Mouse (Mus musculus) heart, adult 2 months (tissue): Measurements from ENCODE around the gene Ucma. TPM values are rescaled to one million over a fixed set of nuclear protein-coding genes. Genes with fewer than 3 reads are reported as not detected.

Experiments
- DNase-seq, 2 experiments: peaks; one replicate each; pipeline ENCODE4 v3.0.0; 2021
- H3K27ac ChIP-seq: fragments of 200-600 bp; 2 replicates; pipeline ENCODE4 v1.8.1; 2022
- H3K27me3 ChIP-seq: fragments of 200-500 bp; 2 replicates; pipeline ENCODE4 v1.6.1; 2012; ENCODE audit warnings: mild to moderate bottlenecking, low read length, inconsistent platforms, mixed read lengths; ENCODE audit not compliant: control insufficient read depth, insufficient read depth
- H3K36me3 ChIP-seq: fragments of 200-500 bp; 2 replicates; pipeline ENCODE4 v1.6.1; 2012; ENCODE audit warnings: low read length, inconsistent platforms; ENCODE audit not compliant: control insufficient read depth, insufficient read depth
- H3K4me1 ChIP-seq: fragments of 200-500 bp; 2 replicates; pipeline ENCODE4 v1.6.1; 2011; ENCODE audit warnings: low read length; ENCODE audit not compliant: control insufficient read depth, insufficient read depth
- H3K4me3 ChIP-seq: fragments of 200-600 bp; 2 replicates; pipeline ENCODE4 v1.8.1; 2022
- H3K79me2 ChIP-seq: fragments of 200-500 bp; replicated peaks from 2 replicates; pipeline ENCODE4 v1.6.1; 2012; ENCODE audit warnings: mild to moderate bottlenecking, inconsistent platforms, low read length, moderate library complexity, mixed read lengths; ENCODE audit not compliant: control insufficient read depth, insufficient read depth
- H3K9ac ChIP-seq: fragments of 200-500 bp; 2 replicates; pipeline ENCODE4 v1.6.1; 2012; ENCODE audit warnings: low read depth, mild to moderate bottlenecking, control low read depth, inconsistent platforms, low read length, mixed read lengths
- CTCF ChIP-seq: fragments of 200-600 bp; IDR thresholded peaks from 2 replicates; pipeline ENCODE4 v1.8.1; 2022; ENCODE audit warnings: antibody characterized with exemption, mild to moderate bottlenecking, moderate library complexity
- EP300 ChIP-seq: fragments of 200-500 bp; IDR thresholded peaks from 2 replicates; pipeline ENCODE4 v1.6.1; 2011; ENCODE audit warnings: low read depth, low read length, control low read depth; ENCODE audit not compliant: insufficient read depth
- POLR2A ChIP-seq: fragments of 200-500 bp; IDR thresholded peaks from 2 replicates; pipeline ENCODE4 v1.6.1; 2011; ENCODE audit warnings: mild to moderate bottlenecking, low read depth, low read length, control low read depth; ENCODE audit not compliant: insufficient read depth
- WGBS: fragments of 180-500 bp; shearing (Covaris S2); methylation state at CpG from one replicate; pipeline ENCODE4 v1.1.7; 2018; 5-methylcytosine and 5-hydroxymethylcytosine counted together
- intact Hi-C: fragments of 180-260 bp; cut with DNase I; formaldehyde crosslinking; loops from one replicate; pipeline ENCODE4 v1.15.1; 2025
- polyA plus RNA-seq: library from polyadenylated mRNA; depleted of rRNA; stranded (reverse); fragments of >200 nt; gene quantifications from 2 replicates; pipeline ENCODE4 v1.2.3, GENCODE M21; 2012
- total RNA-seq, 2 experiments: library from RNA; stranded (reverse); gene quantifications; 2 replicates each; pipeline ENCODE4 v1.2.3; 2021

Ucma gene
- total and polyA plus RNA-seq, 3 experiments, result 1.4 TPM; not detected in 2

DNA sequence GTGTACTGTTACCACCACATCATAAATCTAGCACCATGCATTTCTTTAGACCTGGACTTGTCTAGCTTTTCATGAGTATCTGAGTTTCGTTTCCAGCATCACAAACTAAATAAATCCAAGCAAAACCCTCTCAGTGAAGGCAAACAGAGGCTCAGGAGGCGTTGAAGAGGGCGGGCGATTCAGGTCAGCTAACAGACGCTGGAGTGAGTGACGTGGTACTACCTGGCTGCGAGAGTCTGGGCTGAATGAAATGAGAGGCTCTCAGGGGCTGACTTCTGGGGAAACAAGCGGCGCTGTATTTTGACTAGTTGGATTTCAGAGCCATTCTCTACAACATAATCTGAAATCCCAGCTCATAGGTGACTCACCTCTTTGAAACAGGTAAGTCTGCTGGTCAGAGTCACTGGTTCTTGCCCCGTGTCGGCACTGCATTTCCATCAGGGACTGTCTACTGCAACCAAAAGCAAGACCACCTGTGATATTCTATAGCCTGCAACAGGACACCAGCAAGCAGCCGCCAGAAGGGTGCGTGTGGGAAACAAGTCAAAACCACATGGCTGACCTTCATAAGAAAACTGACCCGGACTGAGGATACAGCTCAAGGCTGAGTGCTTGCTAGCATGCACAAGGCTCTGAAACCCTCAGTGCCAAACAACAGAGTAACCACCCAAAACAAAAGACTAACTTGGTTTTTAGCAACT lies 47.9 kb downstream of the Ucma start:
- TF ChIP-seq POLR2A, result no peak
- Histone ChIP-seq H3K36me3 (no peaks in the 10 kb centered on the region; the same call in 1 of the 2 replicates), H3K9ac (no peak overlapping the region), H3K4me3 (no peak overlapping the region), H3K27me3 (no peaks in the 10 kb centered on the region), H3K79me2 (no peaks in the 10 kb centered on the region), H3K27ac (no peak overlapping the region), H3K4me1 (no peaks in the 10 kb centered on the region)
- DNase-seq, result no peak
- 86% methylated on average over 14 of the region's 14 CpGs for WGBS
- intact Hi-C loops, result no loop called here

DNA sequence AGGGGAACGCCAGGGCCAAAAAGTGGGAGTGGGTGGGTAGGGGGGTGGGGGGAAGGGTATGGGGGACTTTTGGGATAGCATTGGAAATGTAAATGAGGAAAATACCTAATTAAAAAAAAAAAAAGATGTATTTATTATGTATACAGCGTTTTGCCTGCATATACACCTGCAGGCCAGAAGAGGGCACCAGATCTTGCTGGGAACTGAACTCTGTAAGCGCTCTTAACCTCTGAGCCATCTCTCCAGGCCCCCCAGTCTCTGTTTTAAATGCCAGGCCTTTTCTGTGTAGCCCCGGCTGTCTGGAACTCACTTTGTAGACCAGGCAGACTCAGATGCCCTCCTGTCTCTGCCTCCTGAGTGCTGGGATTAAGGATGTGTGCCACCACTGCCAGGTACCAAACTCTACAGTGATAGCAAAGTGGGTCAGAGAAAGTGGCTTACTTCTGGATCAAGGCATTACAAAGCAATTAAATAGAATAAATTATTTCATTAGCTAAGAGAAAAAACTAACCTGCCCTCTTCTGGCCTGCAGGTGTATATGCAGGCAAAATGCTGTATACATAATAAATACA lies 49.3 kb downstream of the Ucma start:
- no peaks in the 10 kb centered on the region; the same call in 1 of the 2 replicates for H3K36me3 ChIP-seq
- no peaks in the 10 kb centered on the region for H3K27me3 ChIP-seq
- no peaks in the 10 kb centered on the region for H3K4me1 ChIP-seq
- no peak overlapping the region for H3K9ac ChIP-seq
- intact Hi-C loops, result no loop called here
- DNase-seq, result no peak
- H3K27ac ChIP-seq, result no peak overlapping the region
- no peaks in the 10 kb centered on the region for H3K79me2 ChIP-seq
- H3K4me3 ChIP-seq, result no peak overlapping the region
- WGBS, result 67% methylated on average over 3 of the region's 4 CpGs
- no peak for TF ChIP-seq EP300
- peak; percentile 62 for TF ChIP-seq CTCF
- TF ChIP-seq POLR2A, result no peak

DNA sequence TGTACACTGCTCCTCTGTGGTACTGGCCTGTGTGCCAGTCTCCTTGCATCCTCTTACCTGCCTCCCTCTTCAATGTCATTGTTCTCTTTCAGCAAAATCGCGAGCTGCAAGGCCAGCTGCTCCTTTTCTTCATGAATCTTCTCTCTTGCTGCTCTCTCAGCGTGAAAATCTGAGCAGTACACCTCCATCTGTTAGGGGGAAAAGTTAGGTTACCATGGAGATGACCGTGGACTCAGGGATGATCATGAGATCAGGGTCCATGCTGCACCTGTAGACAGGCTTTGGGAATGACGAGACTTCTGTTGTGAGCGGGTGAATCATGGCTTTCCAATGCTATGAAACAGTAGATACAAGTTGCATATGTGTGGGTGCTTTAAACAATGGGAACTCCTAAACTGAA lies 51.1 kb downstream of the Ucma start:
- H3K27me3 ChIP-seq, result no peaks in the 10 kb centered on the region
- no peak overlapping the region for H3K27ac ChIP-seq
- no peaks in the 10 kb centered on the region for H3K4me1 ChIP-seq
- WGBS, result 89% methylated on average over 6 of the region's 6 CpGs
- intact Hi-C loops, result loop anchor here (2.0 kb wide), 1 partner anchor 108 kb away; the partner anchor contains the start of gene Phyh
- DNase-seq, result no peak
- no peak overlapping the region for H3K9ac ChIP-seq
- H3K36me3 ChIP-seq, result no peaks in the 10 kb centered on the region; the same call in 1 of the 2 replicates
- H3K79me2 ChIP-seq, result no peaks in the 10 kb centered on the region
- TF ChIP-seq POLR2A (no peak), EP300 (no peak)
- H3K4me3 ChIP-seq, result no peak overlapping the region

DNA sequence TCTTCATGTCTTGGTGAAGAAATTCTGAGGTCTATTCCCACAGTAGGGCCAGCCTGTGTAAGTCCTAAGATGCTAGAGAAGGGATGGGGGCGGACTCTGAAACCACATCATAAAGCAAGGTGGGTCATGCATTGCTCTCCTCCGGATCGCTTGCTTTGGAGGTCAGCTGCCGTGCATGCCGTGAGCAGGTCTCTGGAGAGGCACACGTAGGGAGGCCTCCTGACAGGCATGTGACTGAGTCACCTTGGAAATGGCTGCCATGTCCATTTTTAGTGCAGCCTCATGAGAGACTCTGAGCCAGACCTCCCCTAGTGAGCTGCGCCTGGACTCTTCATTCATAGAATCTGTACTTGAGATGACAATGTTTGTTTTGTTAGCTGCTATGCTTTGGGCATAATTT lies 52.1 kb downstream of the Ucma start:
- intact Hi-C loops, result no loop called here
- Histone ChIP-seq H3K79me2 (no peaks in the 10 kb centered on the region), H3K9ac (no peak overlapping the region), H3K27me3 (no peaks in the 10 kb centered on the region), H3K4me3 (no peak overlapping the region), H3K4me1 (no peaks in the 10 kb centered on the region), H3K27ac (peak overlapping the region; percentile 48), H3K36me3 (no peaks in the 10 kb centered on the region; the same call in 1 of the 2 replicates)
- TF ChIP-seq EP300 (peak; percentile 40; the same call in 1 of the 2 replicates), CTCF (no peak), POLR2A (no peak)
- 64% methylated on average over 7 of the region's 7 CpGs for WGBS
- peak in 1 of 2 experiments; percentile 48 for DNase-seq

DNA sequence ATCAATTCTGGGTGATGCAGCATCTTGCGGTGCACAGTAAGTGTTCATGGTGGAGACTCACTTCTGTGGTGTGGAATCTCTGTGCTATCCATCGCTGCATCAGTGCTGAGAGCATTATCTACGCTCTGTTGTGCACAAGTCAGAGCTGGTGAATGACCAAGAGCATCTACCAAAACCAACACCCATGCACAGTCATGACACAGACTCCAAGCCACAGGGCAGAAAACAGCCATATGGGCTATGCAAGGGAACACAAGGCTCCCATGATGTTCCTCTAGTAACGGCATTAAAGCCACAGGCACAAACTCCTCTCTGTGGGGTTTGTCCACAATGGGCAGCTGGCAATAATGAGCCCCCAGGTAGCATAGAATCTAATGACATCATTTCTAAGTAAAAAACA lies 53.9 kb downstream of the Ucma start:
- H3K79me2 ChIP-seq, result no peaks in the 10 kb centered on the region
- intact Hi-C loops, result no loop called here
- no peak overlapping the region for H3K27ac ChIP-seq
- WGBS, result 96% methylated on average over 4 of the region's 4 CpGs
- H3K9ac ChIP-seq, result no peak overlapping the region
- TF ChIP-seq CTCF (no peak), POLR2A (no peak), EP300 (no peak)
- H3K27me3 ChIP-seq, result no peaks in the 10 kb centered on the region
- H3K36me3 ChIP-seq, result peaks cover 2% of the 10 kb centered on the region; the same call in 1 of the 2 replicates
- H3K4me1 ChIP-seq, result peaks cover 1% of the 10 kb centered on the region; the same call in 1 of the 2 replicates
- no peak for DNase-seq
- H3K4me3 ChIP-seq, result no peak overlapping the region

DNA sequence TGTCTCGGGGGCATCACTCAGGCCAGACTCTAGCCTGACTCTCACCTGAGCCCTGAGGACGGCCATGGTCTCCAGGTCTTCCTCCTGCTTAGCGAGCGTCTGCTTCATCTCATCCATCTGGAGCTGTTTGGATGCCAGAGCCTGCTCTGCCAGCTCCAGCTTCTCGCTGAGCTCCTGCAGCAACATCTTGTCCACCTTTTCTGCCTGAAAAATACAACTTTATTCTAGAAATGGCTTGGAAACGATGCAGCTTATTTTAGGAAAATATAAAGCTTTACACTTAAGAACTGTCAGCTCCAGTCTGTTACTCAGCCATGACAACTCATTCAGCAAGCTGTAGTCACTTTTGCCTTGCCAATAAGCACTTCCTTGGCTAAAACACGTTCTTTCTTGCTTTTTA lies 55.3 kb downstream of the Ucma start:
- no peak for TF ChIP-seq POLR2A
- TF ChIP-seq CTCF, result no peak
- no peak for TF ChIP-seq EP300
- DNase-seq, result no peak
- no peak overlapping the region for H3K9ac ChIP-seq
- no peaks in the 10 kb centered on the region for H3K79me2 ChIP-seq
- 85% methylated on average over 7 of the region's 7 CpGs for WGBS
- no peaks in the 10 kb centered on the region for H3K27me3 ChIP-seq
- H3K27ac ChIP-seq, result no peak overlapping the region
- peaks cover 2% of the 10 kb centered on the region; the same call in 1 of the 2 replicates for H3K36me3 ChIP-seq
- intact Hi-C loops, result no loop called here
- peaks cover 1% of the 10 kb centered on the region; the same call in 1 of the 2 replicates for H3K4me1 ChIP-seq
- no peak overlapping the region for H3K4me3 ChIP-seq
